ENCODE assay signal across 8 mouse cellular contexts in the genomic region with DNA sequence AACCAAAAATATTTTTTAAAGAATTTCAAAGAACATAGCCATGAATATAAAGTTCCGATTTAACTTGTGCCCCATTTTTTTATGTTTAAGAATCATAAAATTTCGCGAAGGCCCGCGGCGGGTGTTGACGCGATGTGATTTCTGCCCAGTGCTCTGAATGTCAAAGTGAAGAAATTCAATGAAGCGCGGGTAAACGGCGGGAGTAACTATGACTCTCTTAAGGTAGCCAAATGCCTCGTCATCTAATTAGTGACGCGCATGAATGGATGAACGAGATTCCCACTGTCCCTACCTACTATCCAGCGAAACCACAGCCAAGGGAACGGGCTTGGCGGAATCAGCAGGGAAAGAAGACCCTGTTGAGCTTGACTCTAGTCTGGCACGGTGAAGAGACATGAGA.
A peak's percentile ranks its signal among the peaks of the same experiment; 100 is the strongest.
DNase-seq lines count a peak whose midpoint lies in the region.

No protein-coding gene starts in this region.

- DNase-seq in T-cell, adult 2 months (ENCODE audit: low spot score) = peak; percentile 100
- peak; percentile 100 for DNase-seq in cerebellum, adult 9-11 months
- DNase-seq in gastrocnemius, postnatal 25 days = peak; percentile 96
- DNase-seq in kidney, adult 8-10 months = peak; percentile 100
- peak; percentile 100 for DNase-seq in layer of hippocampus, postnatal 36 days
- peak; percentile 99 for DNase-seq in lung, postnatal 25 days (ENCODE audit: low spot score)
- DNase-seq in right cerebral cortex, postnatal 4 days = peak; percentile 97
- DNase-seq in urinary bladder, adult 18-20 months (ENCODE audit: low spot score in 2 of 2) = peak; percentile 100

Comparison
In these comparisons a context has a peak if more than half of its experiments do, and no peak if none do; other contexts are left out.
1. Peak in every context shown above with its lines: DNase-seq.